Mouse (Mus musculus) kidney, postnatal 4 days (tissue): ENCODE measurements around the gene Cntrob.
"Not testable (repeated sequence)": the region's sequence is repeated elsewhere in the genome, so short reads cannot be mapped to it uniquely, and the experiment has no call there.

Source experiments
- DNase-seq, 2 experiments: peaks; one replicate each; pipeline ENCODE4 v3.0.0; 2021; ENCODE audit warnings: mixed read lengths in 2 of 2

Cntrob gene

GRCm38 (mm10) chr11:69340161-69341131, 16.9 kb upstream of the Cntrob start, which contains the start of gene Rnf227:
Gene Rnf227 (plus strand): TSS chr11:69340461.
- peak; percentile 81 to 87 for DNase-seq

- no peak for DNase-seq
Measured at GRCm38 (mm10) chr11:69334796-69335195, 11.2 kb upstream of the Cntrob start.

- no peak for DNase-seq
Measured at GRCm38 (mm10) chr11:69333922-69334321, 10.3 kb upstream of the Cntrob start.

DNA sequence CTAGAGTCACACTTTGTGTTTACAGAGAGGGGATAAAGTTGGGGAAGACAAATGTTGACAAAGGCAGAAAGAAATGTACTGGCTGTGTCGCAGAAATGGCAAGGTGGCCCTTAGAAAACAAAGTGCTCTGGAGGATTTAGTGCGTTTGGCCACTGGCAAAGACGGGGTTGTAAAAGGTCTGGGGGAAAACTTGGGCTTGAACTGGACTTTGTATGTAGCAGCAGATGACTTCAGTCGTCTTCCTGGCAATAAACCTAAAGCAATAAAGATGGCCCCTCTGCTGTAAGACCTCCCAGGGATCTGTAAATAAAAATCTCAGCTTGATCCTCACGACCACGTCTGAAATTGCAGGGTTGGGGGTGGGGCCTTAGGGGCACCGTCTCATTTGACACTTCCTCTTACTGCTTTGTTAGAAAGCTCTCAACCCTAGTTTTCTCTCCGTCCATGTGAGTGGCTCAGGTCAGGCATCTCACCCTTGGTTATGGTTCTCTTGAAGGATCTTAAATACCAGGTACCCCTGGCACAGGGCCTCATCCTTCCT, 9.2 kb upstream of the Cntrob start:
- DNase-seq, result peak; percentile 55 to 70

DNA sequence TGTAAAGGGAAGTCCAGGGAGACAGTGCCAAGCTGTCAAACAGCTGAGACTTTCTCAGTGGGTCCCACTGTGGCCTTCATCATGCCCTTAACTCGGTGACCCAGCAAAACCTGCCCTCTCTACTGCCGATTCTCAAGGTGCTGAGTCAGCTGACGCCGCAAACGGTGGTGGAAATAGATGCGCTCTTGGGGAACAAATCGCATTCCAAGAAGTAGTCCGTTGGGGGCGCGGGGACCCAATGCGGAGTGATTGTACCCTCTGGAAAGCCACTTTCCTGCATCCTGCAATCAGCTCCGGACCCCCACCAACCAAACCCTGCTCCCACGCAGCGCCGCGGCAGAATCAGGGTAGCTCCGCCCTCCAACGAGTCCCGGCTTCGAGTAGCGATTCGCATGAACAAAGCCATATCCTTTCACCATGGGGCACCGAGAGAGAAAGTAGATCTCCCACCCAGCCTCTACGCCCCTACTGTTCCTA, 8.4 kb upstream of the Cntrob start:
- DNase-seq, result peak; percentile 87 to 92

- DNase-seq, result no peak
Measured at GRCm38 (mm10) chr11:69331152-69331551, 7.6 kb upstream of the Cntrob start.

DNA sequence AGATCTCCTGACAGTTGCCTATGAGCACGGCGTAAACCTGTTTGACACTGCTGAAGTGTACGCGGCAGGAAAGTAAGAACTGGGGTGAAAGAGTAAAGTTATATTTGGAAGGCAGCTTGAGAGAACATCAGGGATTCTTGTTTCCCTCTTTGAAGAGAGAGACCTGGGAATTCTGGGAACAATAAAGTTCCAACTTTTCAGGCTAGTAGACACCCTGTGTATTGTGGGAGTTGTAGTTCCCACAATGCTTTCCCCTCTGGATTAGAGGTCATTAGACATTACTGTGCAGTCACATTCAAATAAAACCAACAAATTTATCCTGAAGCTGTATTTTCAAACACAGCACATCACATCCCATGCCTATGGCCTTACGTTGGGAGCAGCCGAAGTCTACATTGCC, 4.9 kb upstream of the Cntrob start:
- no peak for DNase-seq

DNA sequence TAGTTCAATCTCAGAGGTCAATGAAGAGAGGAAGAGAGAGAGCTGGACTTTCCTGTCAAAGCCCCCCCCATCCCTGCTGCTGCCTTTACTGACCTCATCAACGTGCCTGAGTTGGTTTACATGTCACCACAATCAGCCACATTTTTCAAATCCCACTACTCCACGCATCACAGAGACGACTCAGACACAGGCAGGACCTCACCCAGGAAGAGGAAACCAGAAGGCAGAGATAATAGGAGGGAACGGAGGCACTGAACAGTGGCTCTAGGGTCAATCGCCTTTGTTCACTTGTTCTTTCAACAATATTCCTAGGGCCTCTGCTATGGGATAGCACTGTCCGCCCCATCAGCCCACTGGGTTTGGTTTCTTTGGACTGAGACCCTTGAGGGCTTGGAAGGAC, 4.1 kb upstream of the Cntrob start:
- no peak for DNase-seq

DNA sequence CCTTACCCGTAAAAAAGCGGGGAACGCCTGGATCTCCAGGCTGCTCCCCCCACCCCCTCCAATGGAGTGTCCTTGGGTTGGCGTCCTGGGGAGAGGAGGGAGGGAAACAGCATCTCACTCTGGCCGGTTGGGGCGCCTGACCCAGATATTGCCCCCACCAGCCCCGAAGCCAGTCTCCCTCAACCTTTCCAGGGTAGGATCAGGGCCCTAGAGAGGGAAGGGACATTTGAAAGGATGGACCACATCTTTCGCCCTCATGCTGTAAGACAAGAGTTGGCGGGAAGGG, 3.5 kb upstream of the Cntrob start:
- DNase-seq, result no peak

GRCm38 (mm10) chr11:69326408-69327156, 3.0 kb upstream of the Cntrob start:
- peak; percentile 49 to 68 for DNase-seq

DNA sequence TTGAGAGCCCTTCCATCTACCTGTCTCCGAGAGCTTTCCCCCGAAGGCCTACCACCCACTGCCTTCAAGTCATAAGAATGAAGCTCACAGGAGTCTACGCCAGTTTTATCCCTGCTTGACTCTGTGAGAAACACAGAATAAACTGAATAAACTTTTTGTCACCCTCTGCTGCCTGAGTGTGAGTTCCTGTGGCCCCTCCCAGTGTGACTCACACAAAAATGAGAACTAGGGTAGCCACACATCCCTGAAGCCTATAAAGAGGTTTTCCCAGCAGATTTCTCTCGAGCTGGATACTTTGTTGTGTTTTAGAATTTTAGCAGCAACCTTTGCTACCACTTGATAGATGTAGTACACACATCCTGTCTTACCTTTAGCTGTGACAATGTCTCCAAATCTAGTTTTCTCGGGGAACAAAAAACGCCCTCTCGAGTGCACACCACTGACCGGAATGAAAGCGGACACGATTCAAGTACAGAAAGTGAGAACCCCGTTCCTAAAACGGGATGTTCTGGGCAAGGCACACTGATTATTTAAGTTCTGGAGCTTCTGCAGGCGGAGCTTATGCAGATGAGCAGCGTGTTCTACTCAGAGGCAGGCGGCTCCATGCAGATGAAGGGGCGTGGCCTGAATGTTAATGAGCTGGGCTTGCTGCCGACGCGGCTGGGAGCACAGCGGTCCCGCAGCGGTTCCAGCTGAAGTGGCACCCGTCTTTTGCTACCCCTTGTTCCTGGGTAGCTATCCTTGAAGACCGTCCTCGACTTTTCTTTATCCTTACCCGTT, 2.2 kb upstream of the Cntrob start, which contains the start of gene Kcnab3:
TSS of gene Kcnab3 (plus strand) at position 631 of the 780 bp plus-strand sequence.
- peak; percentile 90 to 93 for DNase-seq

GRCm38 (mm10) chr11:69324749-69325148, 1.2 kb upstream of the Cntrob start:
- no peak for DNase-seq

- peak in 1 of 2 experiments; percentile 33 for DNase-seq
Measured at GRCm38 (mm10) chr11:69322693-69323471, 693 bp downstream of the Cntrob start.

DNA sequence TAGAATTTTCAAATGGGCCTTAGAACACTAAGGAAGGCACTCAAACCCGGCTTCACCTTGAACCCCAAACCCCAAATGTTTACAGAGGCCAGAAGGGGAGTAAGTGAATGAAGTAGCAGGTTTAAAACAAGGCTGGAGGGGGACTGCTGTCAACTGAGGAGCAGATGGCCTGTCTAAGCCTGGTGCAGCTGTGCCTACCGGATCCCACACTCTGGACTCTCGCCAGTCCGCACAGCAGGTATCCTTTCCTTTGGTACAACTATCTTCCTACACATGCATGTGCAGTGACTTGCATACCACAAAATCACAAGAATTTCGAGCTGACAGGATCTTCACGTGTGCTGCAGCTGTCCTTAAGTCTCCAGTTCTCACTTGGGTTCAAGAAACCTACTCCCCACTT, 1.6 kb downstream of the Cntrob start:
- DNase-seq, result no peak

DNA sequence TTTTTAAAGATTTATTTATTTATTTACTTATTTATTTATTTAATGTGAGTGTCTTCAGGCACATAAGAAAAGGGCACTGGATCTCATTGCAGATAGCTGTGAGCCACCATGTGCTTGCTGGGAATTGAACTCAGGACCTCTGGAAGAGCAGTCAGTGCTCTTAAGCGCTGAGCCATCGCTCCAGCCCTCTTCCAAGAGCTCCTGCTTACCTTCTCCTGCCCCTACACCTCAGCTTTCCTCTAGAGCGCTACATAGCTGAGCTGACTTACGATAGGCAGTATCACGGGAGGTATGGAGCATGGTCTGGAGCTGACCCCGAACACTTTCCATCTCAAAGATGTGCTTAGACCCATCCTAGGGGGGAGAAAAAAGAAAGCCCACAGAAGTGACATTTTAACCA, 2.0 kb downstream of the Cntrob start:
- no peak for DNase-seq

DNA sequence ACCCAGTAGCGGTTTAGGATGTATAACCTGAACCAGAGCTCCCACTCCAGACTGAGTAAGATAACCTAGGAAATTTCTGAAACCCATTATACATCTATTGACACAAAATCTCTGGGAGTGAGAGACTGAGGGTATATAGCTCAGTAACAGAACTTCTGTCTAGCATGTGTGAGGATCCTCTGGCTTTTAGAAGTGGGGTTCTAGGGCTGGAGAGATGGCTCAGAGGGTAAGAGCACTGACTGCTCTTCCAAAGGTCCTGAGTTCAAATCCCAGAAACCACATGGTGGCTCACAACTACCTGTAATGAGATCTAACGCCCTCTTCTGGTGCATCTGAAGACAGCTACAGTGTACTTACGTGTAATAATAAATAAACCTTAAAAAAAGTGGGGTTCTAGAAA, 5.6 kb downstream of the Cntrob start:
- not testable (repeated sequence) for DNase-seq

- DNase-seq, result no peak
Measured at GRCm38 (mm10) chr11:69316361-69316760, 7.2 kb downstream of the Cntrob start.

DNA sequence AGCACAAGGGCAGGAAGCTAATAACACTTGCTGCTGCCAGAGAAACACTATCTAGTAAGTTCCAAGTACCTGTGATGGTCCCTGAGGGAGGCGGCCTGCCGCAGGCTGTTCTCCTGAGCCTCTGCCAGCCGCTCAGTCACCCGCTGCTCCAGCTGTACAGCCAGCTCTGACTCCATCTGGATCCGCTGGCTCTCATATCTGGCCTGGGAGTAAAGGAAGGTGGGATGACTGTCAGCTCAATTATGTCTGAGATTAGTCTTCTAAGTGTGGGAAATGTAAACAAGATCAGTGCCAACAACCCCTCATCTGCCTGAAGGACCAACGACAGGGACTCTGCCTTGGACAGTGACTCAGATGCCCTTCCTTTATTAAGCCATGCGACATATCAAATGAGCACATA, 12.3 kb downstream of the Cntrob start:
- DNase-seq, result no peak

DNA sequence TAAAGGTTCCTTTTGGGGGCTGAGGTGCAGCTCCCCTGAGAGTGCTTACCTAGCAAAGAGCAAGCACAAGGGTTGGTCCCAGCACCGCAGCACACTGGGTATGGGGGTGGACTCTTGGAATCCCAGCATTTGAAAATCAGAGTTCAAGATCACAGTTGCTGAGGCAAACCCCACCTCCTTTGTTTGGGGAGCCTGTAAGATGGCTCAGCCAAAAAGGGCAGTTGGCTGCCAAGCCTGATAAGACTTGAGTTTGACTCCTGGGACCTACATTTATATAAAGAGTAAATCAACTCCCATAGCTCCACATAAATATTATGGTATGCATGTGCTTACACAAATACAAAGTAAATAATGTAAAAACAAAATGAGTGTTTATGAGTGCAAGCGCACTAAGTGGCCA, 17.5 kb downstream of the Cntrob start:
- no peak for DNase-seq

GRCm38 (mm10) chr11:69305291-69305690, 18.3 kb downstream of the Cntrob start:
- peak in 1 of 2 experiments; percentile 8 for DNase-seq

DNA sequence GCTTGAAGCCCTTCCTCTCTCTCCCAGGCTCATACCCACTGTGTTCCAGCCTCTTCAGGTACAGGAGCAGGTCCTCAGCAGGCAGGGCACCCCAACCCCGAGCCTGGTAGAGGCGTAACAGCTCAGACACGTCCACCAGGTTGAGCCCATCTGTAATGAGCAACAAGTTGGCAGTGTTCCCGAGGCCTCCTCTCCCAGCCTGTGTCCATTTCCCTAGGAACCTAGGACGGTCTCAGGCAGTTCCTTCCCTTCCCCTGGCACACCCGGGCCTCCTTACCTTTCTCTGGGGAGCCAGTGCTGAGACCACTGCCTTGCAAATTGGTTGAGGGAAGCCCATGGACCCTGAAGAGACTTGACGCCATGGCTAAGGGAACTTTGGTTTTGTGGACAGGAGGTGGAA, 20.8 kb downstream of the Cntrob start:
- DNase-seq, result no peak

DNA sequence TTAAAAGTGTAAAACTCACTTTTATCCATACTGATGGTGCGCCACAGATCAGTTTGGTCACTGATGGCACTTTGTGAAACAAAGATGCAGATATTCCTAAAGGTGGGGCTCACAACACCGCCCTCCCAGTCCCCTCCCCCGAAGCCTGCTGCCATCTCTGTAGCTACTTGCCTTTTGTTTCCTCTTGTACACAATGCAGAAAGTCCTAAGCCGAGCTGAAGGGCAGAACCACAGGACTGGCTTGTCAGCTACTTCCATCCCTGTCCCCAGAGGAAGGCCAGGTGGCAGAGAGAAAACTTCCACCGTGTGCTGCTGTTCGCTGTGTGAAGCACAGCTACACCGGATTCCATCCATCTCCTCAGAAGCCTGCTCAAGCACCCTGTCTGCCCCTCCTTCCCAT, 25.3 kb downstream of the Cntrob start:
- no peak for DNase-seq
